Mouse (Mus musculus) lung, embryonic 14.5 days (tissue): ENCODE data around the gene Prkn. TPM values are rescaled to one million over a fixed set of nuclear protein-coding genes. Genes with fewer than 3 reads are reported as not detected.

Experiments used
- ATAC-seq: fragments of 200-750 bp; cut with Nextera tagmentation; 2 replicates; pipeline ENCODE4 v1.8.0; 2017; ENCODE audit warnings: mild to moderate bottlenecking, moderate TSS enrichment, moderate library complexity; ENCODE audit not compliant: insufficient read depth
- DNase-seq: peaks from one replicate; pipeline ENCODE4 v3.0.0-alpha.2; 2015
- H3K27ac ChIP-seq: fragments of 300-500 bp; sonication (generic); 2 replicates; pipeline ENCODE4 v1.5.1; 2014; ENCODE audit warnings: low read depth, mild to moderate bottlenecking, moderate library complexity
- H3K27me3 ChIP-seq: fragments of 300-500 bp; sonication (generic); 2 replicates; pipeline ENCODE4 v1.6.1; 2014; ENCODE audit warnings: low read length, control low read depth; ENCODE audit not compliant: insufficient read depth
- H3K36me3 ChIP-seq: fragments of 300-500 bp; sonication (generic); 2 replicates; pipeline ENCODE4 v1.6.1; 2014; ENCODE audit warnings: control low read depth; ENCODE audit not compliant: insufficient read depth
- H3K4me1 ChIP-seq: fragments of 300-500 bp; sonication (generic); 2 replicates; pipeline ENCODE4 v1.6.1; 2014; ENCODE audit warnings: antibody characterized with exemption, control low read depth; ENCODE audit not compliant: insufficient read depth
- H3K4me2 ChIP-seq: fragments of 300-500 bp; sonication (generic); 2 replicates; pipeline ENCODE4 v1.6.1; 2014; ENCODE audit warnings: mild to moderate bottlenecking
- H3K4me3 ChIP-seq: fragments of 300-500 bp; sonication (generic); 2 replicates; pipeline ENCODE4 v1.5.1; 2014; ENCODE audit warnings: low read depth, low read length
- H3K9ac ChIP-seq: fragments of 300-500 bp; sonication (generic); 2 replicates; pipeline ENCODE4 v1.6.1; 2014
- H3K9me3 ChIP-seq: fragments of 300-500 bp; sonication (generic); 2 replicates; pipeline ENCODE4 v1.6.1; 2016; ENCODE audit warnings: low read depth, low read length, control low read depth
- CTCF ChIP-seq: IDR thresholded peaks from 2 replicates; pipeline ENCODE4 v1.5.1; 2016; ENCODE audit warnings: antibody characterized with exemption, low read depth
- WGBS: fragments of 180-500 bp; shearing (Covaris S2); extraction: QIAGEN DNeasy Blood & Tissue Kit; methylation state at CpG from one replicate; pipeline ENCODE4 v1.1.7; 2014; 5-methylcytosine and 5-hydroxymethylcytosine counted together
- polyA plus RNA-seq: library from polyadenylated mRNA; unstranded; fragments of >200 nt; fragmentation: Nextera tagmentation; extraction: Ambion mirVana; gene quantifications from 2 replicates; pipeline ENCODE4 v1.2.1, GENCODE M21; 2014

Prkn gene
- polyA plus RNA-seq, 1 experiment from 2014 or later = 1.0 TPM

- H3K27me3 ChIP-seq = no peaks in the 10 kb centered on the region
- no peak overlapping the region for H3K9ac ChIP-seq
- H3K4me3 ChIP-seq = no peak overlapping the region
- ATAC-seq = no peak
- no peak overlapping the region for H3K27ac ChIP-seq
- H3K4me2 ChIP-seq = no peak overlapping the region
- TF ChIP-seq CTCF = no peak
- no peaks in the 10 kb centered on the region for H3K36me3 ChIP-seq
- no peaks in the 10 kb centered on the region for H3K4me1 ChIP-seq
- WGBS = 47% methylated on average over 2 of the region's 2 CpGs
- DNase-seq = no peak
- no peaks in the 10 kb centered on the region for H3K9me3 ChIP-seq
Measured at GRCm38 (mm10) chr17:11752686-11753085, 912.5 kb downstream of the Prkn start.

- Histone ChIP-seq H3K4me1 (no peaks in the 10 kb centered on the region), H3K4me3 (no peak overlapping the region), H3K27ac (no peak overlapping the region), H3K27me3 (no peaks in the 10 kb centered on the region), H3K9me3 (no peaks in the 10 kb centered on the region), H3K4me2 (no peak overlapping the region), H3K36me3 (no peaks in the 10 kb centered on the region), H3K9ac (no peak overlapping the region)
- ATAC-seq = no peak
- no peak for DNase-seq
- WGBS = 89% methylated on average over 3 of the region's 3 CpGs
- TF ChIP-seq CTCF = no peak
Measured at GRCm38 (mm10) chr17:11765117-11765516, 924.9 kb downstream of the Prkn start.

- H3K36me3 ChIP-seq = no peaks in the 10 kb centered on the region
- DNase-seq = no peak
- H3K4me2 ChIP-seq = no peak overlapping the region
- no peak for TF ChIP-seq CTCF
- no peaks in the 10 kb centered on the region for H3K4me1 ChIP-seq
- WGBS = 61% methylated on average over 2 of the region's 2 CpGs
- no peak overlapping the region for H3K27ac ChIP-seq
- H3K9ac ChIP-seq = no peak overlapping the region
- H3K9me3 ChIP-seq = no peaks in the 10 kb centered on the region
- no peak for ATAC-seq
- no peaks in the 10 kb centered on the region for H3K27me3 ChIP-seq
- no peak overlapping the region for H3K4me3 ChIP-seq
Measured at GRCm38 (mm10) chr17:11765581-11765980, 925.4 kb downstream of the Prkn start.

GRCm38 (mm10) chr17:11767301-11767700, 927.1 kb downstream of the Prkn start:
- WGBS = 62% methylated on average over 4 of the region's 4 CpGs
- no peak for ATAC-seq
- TF ChIP-seq CTCF = no peak

GRCm38 (mm10) chr17:11768345-11768744, 928.2 kb downstream of the Prkn start:
- no peak for TF ChIP-seq CTCF
- Histone ChIP-seq H3K4me1 (no peaks in the 10 kb centered on the region), H3K27me3 (no peaks in the 10 kb centered on the region), H3K9ac (no peak overlapping the region), H3K4me2 (no peak overlapping the region), H3K9me3 (no peaks in the 10 kb centered on the region), H3K4me3 (no peak overlapping the region), H3K27ac (no peak overlapping the region), H3K36me3 (no peaks in the 10 kb centered on the region)
- DNase-seq (no peak), ATAC-seq (no peak)
- 78% methylated on average over 4 of the region's 4 CpGs for WGBS

More at GRCm38 (mm10) chr17:11767301-11767700, 927.1 kb downstream of the Prkn start:
- H3K4me3 ChIP-seq = no peak overlapping the region
- H3K9ac ChIP-seq = no peak overlapping the region
- H3K27me3 ChIP-seq = no peaks in the 10 kb centered on the region
- DNase-seq = no peak
- no peak overlapping the region for H3K4me2 ChIP-seq
- no peak overlapping the region for H3K27ac ChIP-seq
- no peaks in the 10 kb centered on the region for H3K36me3 ChIP-seq
- no peaks in the 10 kb centered on the region for H3K4me1 ChIP-seq
- H3K9me3 ChIP-seq = no peaks in the 10 kb centered on the region

- Histone ChIP-seq H3K27ac (no peak overlapping the region), H3K4me1 (no peaks in the 10 kb centered on the region), H3K27me3 (no peaks in the 10 kb centered on the region), H3K4me3 (no peak overlapping the region), H3K9ac (no peak overlapping the region), H3K9me3 (no peaks in the 10 kb centered on the region), H3K36me3 (no peaks in the 10 kb centered on the region), H3K4me2 (no peak overlapping the region)
- DNase-seq (no peak), ATAC-seq (no peak)
- no peak for TF ChIP-seq CTCF
- WGBS = 92% methylated on average over 1 of the region's 1 CpGs
Measured at GRCm38 (mm10) chr17:11768971-11769370, 928.8 kb downstream of the Prkn start.

GRCm38 (mm10) chr17:11769513-11769912, 929.3 kb downstream of the Prkn start:
- Histone ChIP-seq H3K27me3 (no peaks in the 10 kb centered on the region), H3K9ac (no peak overlapping the region), H3K4me2 (no peak overlapping the region), H3K27ac (no peak overlapping the region), H3K4me3 (no peak overlapping the region), H3K9me3 (no peaks in the 10 kb centered on the region), H3K4me1 (no peaks in the 10 kb centered on the region), H3K36me3 (no peaks in the 10 kb centered on the region)
- TF ChIP-seq CTCF = no peak
- 77% methylated on average over 3 of the region's 3 CpGs for WGBS
- no peak for ATAC-seq
- DNase-seq = no peak

GRCm38 (mm10) chr17:11779547-11779946, 939.4 kb downstream of the Prkn start:
- no peak overlapping the region for H3K4me3 ChIP-seq
- ATAC-seq (no peak), DNase-seq (no peak)
- WGBS = 75% methylated on average over 11 of the region's 12 CpGs
- H3K27me3 ChIP-seq = no peaks in the 10 kb centered on the region
- no peaks in the 10 kb centered on the region for H3K4me1 ChIP-seq
- H3K9ac ChIP-seq = no peak overlapping the region
- H3K36me3 ChIP-seq = no peaks in the 10 kb centered on the region
- TF ChIP-seq CTCF = no peak
- H3K9me3 ChIP-seq = no peaks in the 10 kb centered on the region
- no peak overlapping the region for H3K4me2 ChIP-seq
- H3K27ac ChIP-seq = no peak overlapping the region
